Mouse (Mus musculus) layer of hippocampus, postnatal 10 days (tissue): ENCODE data around the gene Ccl5. TPM values are rescaled to one million over a fixed set of nuclear protein-coding genes. Genes with fewer than 3 reads are reported as not detected.

Experiments used
- DNase-seq, 2 experiments: peaks; one replicate each; pipeline ENCODE4 v3.0.0; 2021; ENCODE audit warnings: low spot score in 2 of 2
- total RNA-seq, 2 experiments: library from RNA; stranded (reverse); gene quantifications; 2 replicates each; pipeline ENCODE4 v1.2.3; 2021

Gene Ccl5
- total RNA-seq, 2 experiments from 2014 or later, result not detected

- DNase-seq, result no peak
Observed at GRCm38 (mm10) chr11:83540931-83541330, 10.6 kb upstream of the Ccl5 start.

GRCm38 (mm10) chr11:83538705-83539314 is 8.5 kb upstream of the Ccl5 start:
- DNase-seq, result no peak

GRCm38 (mm10) chr11:83536831-83537230 is 6.5 kb upstream of the Ccl5 start:
- DNase-seq, result no peak

- DNase-seq, result peak; percentile 70 to 73
Observed at GRCm38 (mm10) chr11:83534609-83535423, 4.5 kb upstream of the Ccl5 start.

GRCm38 (mm10) chr11:83534143-83534542 is 3.8 kb upstream of the Ccl5 start:
- no peak for DNase-seq

- DNase-seq, result no peak
Observed at GRCm38 (mm10) chr11:83533192-83533591, 2.9 kb upstream of the Ccl5 start.

- no peak for DNase-seq
Observed at GRCm38 (mm10) chr11:83529024-83529423, 1.3 kb downstream of the Ccl5 start.

- no peak for DNase-seq
Observed at GRCm38 (mm10) chr11:83522075-83522474, 8.2 kb downstream of the Ccl5 start, which contains the start of gene Heatr9. TSS of gene Heatr9 (minus strand) at chr11:83522175.

GRCm38 (mm10) chr11:83518371-83518770 is 11.9 kb downstream of the Ccl5 start:
- no peak for DNase-seq

GRCm38 (mm10) chr11:83517153-83517552 is 13.2 kb downstream of the Ccl5 start:
- no peak for DNase-seq

GRCm38 (mm10) chr11:83509521-83509920 is 20.8 kb downstream of the Ccl5 start:
- DNase-seq, result no peak

- no peak for DNase-seq
Observed at GRCm38 (mm10) chr11:83504308-83504707, 26.0 kb downstream of the Ccl5 start.

GRCm38 (mm10) chr11:83495571-83495970 is 34.7 kb downstream of the Ccl5 start:
- no peak for DNase-seq

GRCm38 (mm10) chr11:83491488-83491887 is 38.8 kb downstream of the Ccl5 start:
- no peak for DNase-seq

Other genes with a start within 250 kb of the Ccl5 start
- gene Slfn14, start 243.8 kb downstream of the Ccl5 start, total RNA-seq, result under 1 TPM in 1 of 2 experiments, not detected in 1; 0.09 TPM
- 100 to 1,000 TPM; 337 to 348 TPM for gene Ap2b1, start 231.5 kb downstream of the Ccl5 start, total RNA-seq
- 10 to 100 TPM in 1 of 2 experiments, 1 to 10 TPM in 1; 9.2 to 11.1 TPM for gene Pex12, start 227.9 kb downstream of the Ccl5 start, total RNA-seq
- 100 to 1,000 TPM; 173 to 185 TPM for gene Rasl10b, start 121.4 kb downstream of the Ccl5 start, total RNA-seq
- gene Gas2l2, start 101.1 kb downstream of the Ccl5 start, total RNA-seq, result 1 to 10 TPM in 1 of 2 experiments, under 1 TPM in 1; 0.62 to 1.4 TPM
- not detected for gene 1700020L24Rik, start 92.8 kb downstream of the Ccl5 start, total RNA-seq
- 1 to 10 TPM; 3.9 to 4.3 TPM for gene Mmp28, start 67.4 kb downstream of the Ccl5 start, total RNA-seq
- gene Taf15, start 57.4 kb downstream of the Ccl5 start, total RNA-seq, result 10 to 100 TPM; 68.2 to 76.1 TPM
- gene Heatr9, start 8.3 kb downstream of the Ccl5 start, total RNA-seq, result not detected
- gene Ccl9, start 48.1 kb upstream of the Ccl5 start, total RNA-seq, result 1 to 10 TPM; 1.9 to 3.0 TPM
- 1 to 10 TPM; 1.1 to 1.7 TPM for gene Ccl6, start 62.6 kb upstream of the Ccl5 start, total RNA-seq
- not detected for gene Rpl9-ps1, start 115.1 kb upstream of the Ccl5 start, total RNA-seq
- under 1 TPM in 1 of 2 experiments, not detected in 1; 0.62 TPM for gene Ccl3, start 118.8 kb upstream of the Ccl5 start, total RNA-seq
- not detected for gene Ccl4, start 132.1 kb upstream of the Ccl5 start, total RNA-seq
- gene Wfdc17, start 173.5 kb upstream of the Ccl5 start, total RNA-seq, result not detected
- not detected for gene Wfdc18, start 178.5 kb upstream of the Ccl5 start, total RNA-seq
- not detected for gene Wfdc21, start 216.4 kb upstream of the Ccl5 start, total RNA-seq
- gene Heatr6, start 223.2 kb upstream of the Ccl5 start, total RNA-seq, result 10 to 100 TPM; 19.6 to 20.8 TPM